Mouse (Mus musculus) G1E (cell line): Measurements from ENCODE around the gene Pax5.

Source experiments
- CTCF ChIP-seq: IDR thresholded peaks from 2 replicates; pipeline ENCODE4 v1.5.1; 2012; ENCODE audit warnings: low read depth, low read length, inconsistent platforms, mixed read lengths
- GATA1 ChIP-seq: IDR thresholded peaks from 2 replicates; pipeline ENCODE4 v1.6.1; 2012; ENCODE audit warnings: borderline replicate concordance, low read length, inconsistent platforms, mixed read lengths
- POLR2AphosphoS5 ChIP-seq: IDR thresholded peaks from 2 replicates; pipeline ENCODE4 v1.6.1; 2012; ENCODE audit warnings: low read depth, low read length, inconsistent platforms; ENCODE audit not compliant: insufficient replicate concordance

DNA sequence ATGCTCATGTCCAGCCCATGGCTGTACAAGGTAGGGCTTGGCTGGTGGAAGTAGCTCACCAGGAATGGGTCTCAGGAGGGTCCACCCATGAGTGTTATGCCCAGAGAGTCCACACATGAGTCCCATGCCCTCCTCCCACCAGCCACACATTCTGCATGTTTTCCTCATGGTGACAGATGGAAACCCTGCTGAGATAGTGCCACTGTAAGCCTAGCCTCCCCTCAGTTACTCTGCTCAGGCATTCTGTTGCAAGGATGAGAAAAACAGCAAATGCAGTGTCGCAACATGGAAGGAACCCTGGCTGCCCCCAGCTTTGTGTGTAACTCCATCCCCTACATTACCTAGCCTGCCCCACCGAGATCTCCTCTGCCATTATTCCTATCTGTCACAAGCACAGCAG is 117.2 kb downstream of the Pax5 start:
- TF ChIP-seq CTCF (no peak), POLR2AphosphoS5 (no peak), GATA1 (no peak)
